In the genomic region with DNA sequence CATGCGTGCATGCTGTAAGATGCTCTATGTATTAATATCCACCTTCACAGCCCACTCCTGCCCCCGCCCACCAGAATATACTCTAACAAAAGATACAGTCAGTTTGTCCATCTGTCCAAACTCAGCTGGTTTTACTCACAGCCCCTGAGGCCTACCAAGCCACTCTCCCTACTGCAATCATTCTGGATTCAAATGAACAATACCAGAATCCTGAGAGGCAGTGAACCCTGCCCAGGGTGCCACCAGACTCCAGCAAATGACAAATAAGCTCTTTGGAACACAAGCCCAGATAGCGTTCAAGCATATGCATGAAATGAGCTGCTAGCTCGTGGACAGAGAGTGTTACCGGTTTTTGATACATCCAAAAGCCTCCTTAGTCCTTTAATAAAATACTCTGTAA, we compare ENCODE assay signal across 11 mouse cellular contexts.
DNase-seq lines count a peak whose midpoint lies in the region; ATAC-seq and TF ChIP-seq lines count a peak whose summit lies in the region.
"Had no signal": no experiment of that assay in that cellular context is flagged by ENCODE, and none has a peak within 500 bp of the region (broad histone marks: within the 10 kb centered on the region; RNA-seq: fewer than 3 reads in every experiment).

No protein-coding gene starts in this region.

- no peaks in the 10 kb centered on the region for H3K27me3 ChIP-seq in embryonic facial prominence, embryonic 12.5 days
- H3K27me3 ChIP-seq in forebrain, embryonic 11.5 days (ENCODE audit: control insufficient read depth, insufficient read depth, low read length): no peaks in the 10 kb centered on the region
- H3K27me3 ChIP-seq in hindbrain, postnatal 0 days (ENCODE audit: insufficient read depth, low read length): no peaks in the 10 kb centered on the region
- H3K27me3 ChIP-seq in midbrain, embryonic 15.5 days (replicated peaks): no peaks in the 10 kb centered on the region

- H3K27ac ChIP-seq in embryonic facial prominence, embryonic 12.5 days: peak overlapping the region; percentile 56
- peak overlapping the region; percentile 71; the same call in 1 of the 2 replicates for H3K27ac ChIP-seq in forebrain, embryonic 11.5 days (ENCODE audit: low read depth, low read length)
- peak overlapping the region; percentile 84 for H3K27ac ChIP-seq in hindbrain, postnatal 0 days
- H3K27ac ChIP-seq in midbrain, embryonic 15.5 days: peak overlapping the region; percentile 72; the same call in 1 of the 2 replicates
- H3K27ac ChIP-seq: heart, adult 2 months had no signal

- WGBS in embryonic facial prominence, embryonic 12.5 days: 82% methylated on average over 5 of the region's 5 CpGs
- WGBS in forebrain, embryonic 11.5 days: 52% methylated on average over 5 of the region's 5 CpGs
- 34% methylated on average over 5 of the region's 5 CpGs for WGBS in hindbrain, postnatal 0 days
- 33% methylated on average over 5 of the region's 5 CpGs for WGBS in midbrain, embryonic 15.5 days

- peaks cover 58% of the 10 kb centered on the region for H3K4me1 ChIP-seq in embryonic facial prominence, embryonic 12.5 days
- H3K4me1 ChIP-seq in forebrain, embryonic 11.5 days (replicated peaks; ENCODE audit: control insufficient read depth, insufficient read depth, low read length): peaks cover 51% of the 10 kb centered on the region
- peaks cover 56% of the 10 kb centered on the region for H3K4me1 ChIP-seq in hindbrain, postnatal 0 days (ENCODE audit: insufficient read depth, low read length)
- H3K4me1 ChIP-seq in midbrain, embryonic 15.5 days: peaks cover 80% of the 10 kb centered on the region

- no peak overlapping the region for H3K4me2 ChIP-seq in embryonic facial prominence, embryonic 12.5 days (replicated peaks)
- no peak overlapping the region for H3K4me2 ChIP-seq in forebrain, embryonic 11.5 days (ENCODE audit: low read depth, low read length, severe bottlenecking)
- H3K4me2 ChIP-seq in hindbrain, postnatal 0 days (ENCODE audit: low read depth, low read length): no peak overlapping the region
- H3K4me2 ChIP-seq in midbrain, embryonic 15.5 days: no peak overlapping the region

- H3K36me3 ChIP-seq in embryonic facial prominence, embryonic 12.5 days: peaks cover 16% of the 10 kb centered on the region
- no peaks in the 10 kb centered on the region; the same call in 1 of the 2 replicates for H3K36me3 ChIP-seq in forebrain, embryonic 11.5 days (ENCODE audit: control insufficient read depth, insufficient read depth, low read length)
- no peaks in the 10 kb centered on the region for H3K36me3 ChIP-seq in hindbrain, postnatal 0 days (ENCODE audit: insufficient read depth, low read length)
- H3K36me3 ChIP-seq in midbrain, embryonic 15.5 days (replicated peaks): no peaks in the 10 kb centered on the region

- no peak overlapping the region for H3K4me3 ChIP-seq in embryonic facial prominence, embryonic 12.5 days
- no peak overlapping the region for H3K4me3 ChIP-seq in forebrain, embryonic 11.5 days (ENCODE audit: low read depth, low read length)
- no peak overlapping the region for H3K4me3 ChIP-seq in hindbrain, postnatal 0 days (ENCODE audit: low read length)
- no peak overlapping the region for H3K4me3 ChIP-seq in midbrain, embryonic 15.5 days
- H3K4me3 ChIP-seq: heart, adult 2 months had no signal

- no peaks in the 10 kb centered on the region for H3K9me3 ChIP-seq in embryonic facial prominence, embryonic 12.5 days
- no peaks in the 10 kb centered on the region for H3K9me3 ChIP-seq in forebrain, embryonic 11.5 days (ENCODE audit: control insufficient read depth, low read length)
- H3K9me3 ChIP-seq in hindbrain, postnatal 0 days (ENCODE audit: low read length): no peaks in the 10 kb centered on the region
- H3K9me3 ChIP-seq in midbrain, embryonic 15.5 days: no peaks in the 10 kb centered on the region

- TF ChIP-seq CTCF in hindbrain, postnatal 0 days (IDR thresholded peaks at IDR 0.05; ENCODE audit: low read depth): no peak

- ATAC-seq in embryonic facial prominence, embryonic 12.5 days (ENCODE audit: insufficient number of reproducible peaks, insufficient read depth, low FRiP score, low TSS enrichment): no peak
- ATAC-seq in forebrain, embryonic 11.5 days (replicated peaks; ENCODE audit: low FRiP score): no peak
- ATAC-seq in hindbrain, postnatal 0 days: no peak
- ATAC-seq in midbrain, embryonic 15.5 days (replicated peaks): no peak

- H3K9ac ChIP-seq in embryonic facial prominence, embryonic 12.5 days: no peak overlapping the region
- peak overlapping the region; percentile 7; the same call in 1 of the 2 replicates for H3K9ac ChIP-seq in forebrain, embryonic 11.5 days (ENCODE audit: low read length)
- H3K9ac ChIP-seq in hindbrain, postnatal 0 days (replicated peaks; ENCODE audit: low read length): no peak overlapping the region
- no peak overlapping the region for H3K9ac ChIP-seq in midbrain, embryonic 15.5 days

- DNase-seq in forebrain, embryonic 11.5 days (ENCODE audit: low spot score): peak; percentile 37
- no peak for DNase-seq in hindbrain, postnatal 0 days (ENCODE audit: low spot score)
- DNase-seq in liver: no peak
- no peak for DNase-seq in ovary, postnatal 36 days (ENCODE audit: low spot score)
- no peak for DNase-seq in left cerebral cortex, adult 8-10 months (ENCODE audit: low spot score in 2 of 2)
- DNase-seq: cerebellum, postnatal 25 days; heart, adult 2 months; layer of hippocampus, adult 9-11 months; lung, adult 18-20 months had no signal
